Mouse (Mus musculus): ENCODE data around the gene Scoc. TPM values are rescaled to one million over a fixed set of nuclear protein-coding genes. Genes with fewer than 3 reads are reported as not detected.
"Not testable (repeated sequence)": the region's sequence is repeated elsewhere in the genome, so short reads cannot be mapped to it uniquely, and the experiment has no call there.

Scoc gene
- total RNA-seq (2021): 100 to 1,000 TPM; 250 to 264 TPM
- long read RNA-seq, experiment 1, transcript Scoc-202 (4 exons, 1,764 nt): minor isoform, 6 of 260 reads
- long read RNA-seq, experiment 1, transcript Scoc-203 (4 exons, 409 nt): major isoform, 240 of 260 reads
- long read RNA-seq, experiment 1, partial matches to known transcripts: 4 of 260 reads
- long read RNA-seq, experiment 1, other reads (novel, unspliced or antisense): 10 of 260 reads
- long read RNA-seq, experiment 2, transcript Scoc-203 (4 exons, 409 nt): major isoform, 174 of 195 reads
- long read RNA-seq, experiment 2, transcript Scoc-202 (4 exons, 1,764 nt): minor isoform, 13 of 195 reads
- long read RNA-seq, experiment 2, partial matches to known transcripts: 0 of 195 reads
- long read RNA-seq, experiment 2, other reads (novel, unspliced or antisense): 7 of 195 reads

- intact Hi-C loops (cut with DNase I): no loop called here
These were observed at the start of gene Scoc for GRCm38 (mm10) chr8:83458222-83458621. Gene Scoc (minus strand): TSS chr8:83458391.

GRCm38 (mm10) chr8:83459606-83460005 lies 1.4 kb upstream of the Scoc start:
- no peak for DNase-seq (ENCODE audit: low spot score in 2 of 2)
- intact Hi-C loops (cut with DNase I): no loop called here

More at GRCm38 (mm10) chr8:83458222-83458621, at the start of gene Scoc:
- DNase-seq (ENCODE audit: low spot score in 2 of 2): no peak

GRCm38 (mm10) chr8:83457121-83457520 lies 1.1 kb downstream of the Scoc start:
- intact Hi-C loops (cut with DNase I): no loop called here
- DNase-seq (ENCODE audit: low spot score in 2 of 2): no peak

- no peak for DNase-seq (ENCODE audit: low spot score in 2 of 2)
- intact Hi-C loops (cut with DNase I): no loop called here
These were observed 7.1 kb downstream of the Scoc start for GRCm38 (mm10) chr8:83451056-83451455.

- intact Hi-C loops (cut with DNase I): loop anchor here (10.0 kb wide), 1 partner anchor 115 kb away; the partner anchor contains the start of gene Elmod2
- DNase-seq (ENCODE audit: low spot score in 2 of 2): no peak
These were observed 8.2 kb downstream of the Scoc start for GRCm38 (mm10) chr8:83449960-83450359.

- intact Hi-C loops (cut with DNase I): loop anchor here (10.0 kb wide), 1 partner anchor 108 kb away; the partner anchor contains the start of gene Elmod2
These were observed 15.2 kb downstream of the Scoc start for GRCm38 (mm10) chr8:83443052-83443400.

GRCm38 (mm10) chr8:83442243-83443051 lies 15.7 kb downstream of the Scoc start:
- peak; percentile 96 to 97 for DNase-seq (ENCODE audit: low spot score in 2 of 2)
- intact Hi-C loops (cut with DNase I): loop anchor here (10.0 kb wide), 1 partner anchor 108 kb away; the partner anchor contains the start of gene Elmod2

More at GRCm38 (mm10) chr8:83443052-83443400, 15.2 kb downstream of the Scoc start:
- DNase-seq (ENCODE audit: low spot score in 2 of 2): no peak

GRCm38 (mm10) chr8:83441656-83442242 lies 16.4 kb downstream of the Scoc start:
- intact Hi-C loops (cut with DNase I): loop anchor here (10.0 kb wide), 1 partner anchor 107 kb away; the partner anchor contains the start of gene Elmod2
- DNase-seq (ENCODE audit: low spot score in 2 of 2): peak in 1 of 2 experiments; percentile 15

GRCm38 (mm10) chr8:83437077-83437476 lies 21.1 kb downstream of the Scoc start:
- no peak for DNase-seq (ENCODE audit: low spot score in 2 of 2)
- intact Hi-C loops (cut with DNase I): no loop called here

- intact Hi-C loops (cut with DNase I): no loop called here
- no peak for DNase-seq (ENCODE audit: low spot score in 2 of 2)
These were observed 29.1 kb downstream of the Scoc start for GRCm38 (mm10) chr8:83429071-83429524.

- intact Hi-C loops (cut with DNase I); DNase-seq (ENCODE audit: low spot score in 2 of 2): not testable (repeated sequence)
These were observed 29.6 kb downstream of the Scoc start for GRCm38 (mm10) chr8:83428621-83429020.

- intact Hi-C loops (cut with DNase I): no loop called here
These were observed 31.2 kb downstream of the Scoc start for GRCm38 (mm10) chr8:83426949-83427348.

GRCm38 (mm10) chr8:83426104-83426759 lies 32.0 kb downstream of the Scoc start:
- intact Hi-C loops (cut with DNase I): no loop called here
- no peak for DNase-seq (ENCODE audit: low spot score in 2 of 2)

More at GRCm38 (mm10) chr8:83426949-83427348, 31.2 kb downstream of the Scoc start:
- DNase-seq (ENCODE audit: low spot score in 2 of 2): no peak

GRCm38 (mm10) chr8:83425202-83425601 lies 33.0 kb downstream of the Scoc start:
- intact Hi-C loops (cut with DNase I): no loop called here
- no peak for DNase-seq (ENCODE audit: low spot score in 2 of 2)

GRCm38 (mm10) chr8:83423032-83423825 lies 35.0 kb downstream of the Scoc start:
- intact Hi-C loops (cut with DNase I): no loop called here
- no peak for DNase-seq (ENCODE audit: low spot score in 2 of 2)

GRCm38 (mm10) chr8:83421354-83421753 lies 36.8 kb downstream of the Scoc start:
- DNase-seq (ENCODE audit: low spot score in 2 of 2): no peak
- intact Hi-C loops (cut with DNase I): no loop called here

GRCm38 (mm10) chr8:83418805-83419516 lies 39.2 kb downstream of the Scoc start:
- DNase-seq (ENCODE audit: low spot score in 2 of 2): no peak
- intact Hi-C loops (cut with DNase I): no loop called here

GRCm38 (mm10) chr8:83417970-83418369 lies 40.2 kb downstream of the Scoc start:
- no peak for DNase-seq (ENCODE audit: low spot score in 2 of 2)
- intact Hi-C loops (cut with DNase I): no loop called here

Data from left cerebral cortex, postnatal 14 days (tissue).